Mouse (Mus musculus) olfactory bulb, adult 2 months (tissue): ENCODE measurements around the gene Nceh1. TPM values are rescaled to one million over a fixed set of nuclear protein-coding genes. Genes with fewer than 3 reads are reported as not detected.

Source experiments
- H3K27ac ChIP-seq: fragments of 200-500 bp; 2 replicates; pipeline ENCODE4 v1.5.1; 2012; ENCODE audit warnings: low read depth, low read length; ENCODE audit not compliant: insufficient read depth
- H3K4me1 ChIP-seq: fragments of 200-500 bp; 2 replicates; pipeline ENCODE4 v1.6.1; 2012; ENCODE audit warnings: low read length; ENCODE audit not compliant: control insufficient read depth, insufficient read depth
- H3K4me3 ChIP-seq: fragments of 200-500 bp; 2 replicates; pipeline ENCODE4 v1.5.1; 2012; ENCODE audit warnings: mild to moderate bottlenecking, low read depth, low read length, moderate library complexity; ENCODE audit not compliant: insufficient read depth
- CTCF ChIP-seq: fragments of 200-500 bp; IDR thresholded peaks from 2 replicates; pipeline ENCODE4 v1.5.1; 2012; ENCODE audit warnings: low read depth, mild to moderate bottlenecking, low read length, moderate library complexity; ENCODE audit not compliant: insufficient read depth
- POLR2A ChIP-seq: fragments of 200-500 bp; IDR thresholded peaks from 2 replicates; pipeline ENCODE4 v1.6.1; 2012; ENCODE audit warnings: mild to moderate bottlenecking, low read depth, low read length, moderate library complexity; ENCODE audit not compliant: insufficient read depth
- WGBS: fragments of 180-500 bp; shearing (Covaris S2); methylation state at CpG from one replicate; pipeline ENCODE4 v1.1.7; 2018; 5-methylcytosine and 5-hydroxymethylcytosine counted together
- polyA plus RNA-seq: library from polyadenylated mRNA; stranded (reverse); fragments of >200 nt; gene quantifications from 2 replicates; pipeline ENCODE4 v1.2.4, GENCODE M21; 2012; ENCODE audit warnings: low replicate concordance; ENCODE audit not compliant: missing spikeins, insufficient read depth, insufficient read length

Nceh1 gene
- polyA plus RNA-seq, 1 experiment, result not detected

DNA sequence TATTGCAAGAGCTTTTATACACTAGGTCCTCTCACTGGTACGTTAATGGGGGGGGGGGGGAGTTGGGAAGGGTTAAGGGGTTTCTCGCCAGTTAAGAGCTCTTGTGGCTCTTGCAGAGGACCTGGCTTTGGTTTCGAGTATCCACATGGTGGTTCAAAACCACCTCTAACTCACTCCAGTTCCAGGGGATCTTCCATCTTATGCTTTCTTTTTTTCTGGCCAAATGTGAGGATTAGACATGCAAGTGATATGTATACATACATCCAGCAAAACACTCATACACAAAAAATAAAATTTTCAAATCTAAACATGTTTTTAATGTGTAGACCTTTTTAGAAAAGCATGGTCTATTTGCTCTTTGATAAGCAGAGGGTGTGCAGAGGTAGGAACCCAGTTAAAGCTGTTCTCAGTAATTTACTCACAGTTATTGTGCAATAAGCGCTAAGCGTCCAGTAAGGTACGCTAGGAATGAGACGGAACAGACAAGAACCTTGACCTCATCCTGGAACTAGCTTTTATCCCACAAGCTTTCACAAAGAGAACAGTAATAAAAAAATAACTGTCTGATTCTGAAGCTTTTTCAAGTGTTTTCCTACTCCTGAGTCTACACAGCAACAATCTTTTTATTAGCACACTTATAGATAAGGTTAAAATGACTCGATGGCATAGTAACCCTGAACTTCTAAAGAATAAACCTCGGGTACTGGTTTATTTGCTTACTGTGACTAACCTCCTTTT is 26.7 kb upstream of the Nceh1 start:
- no peak overlapping the region for H3K4me3 ChIP-seq
- 75% methylated on average over 9 of the region's 9 CpGs for WGBS
- TF ChIP-seq POLR2A (no peak), CTCF (no peak)

DNA sequence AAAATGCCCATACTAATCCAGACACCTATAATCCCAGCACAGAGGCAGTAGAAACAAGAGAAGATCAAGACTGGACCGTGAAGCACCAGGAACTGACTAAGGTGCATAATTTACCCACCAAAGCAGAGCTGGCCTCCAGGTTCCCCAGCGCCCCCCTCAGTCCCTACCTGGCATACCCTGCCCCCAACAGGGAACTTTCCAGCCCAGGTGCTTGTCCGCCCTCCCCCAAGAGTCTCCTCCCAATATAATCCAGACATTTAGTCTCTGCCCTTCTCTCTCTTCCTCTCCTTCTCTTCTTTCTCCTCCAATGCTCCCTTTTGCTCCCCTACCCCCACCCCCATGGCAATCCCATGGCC is 26.2 kb upstream of the Nceh1 start:
- no peaks in the 10 kb centered on the region for H3K4me1 ChIP-seq
- no peak overlapping the region for H3K27ac ChIP-seq
- no peak overlapping the region for H3K4me3 ChIP-seq
- WGBS, result 75% methylated on average over 3 of the region's 3 CpGs
- TF ChIP-seq CTCF, result no peak
- TF ChIP-seq POLR2A, result no peak

More for the DNA sequence above, 26.7 kb upstream of the Nceh1 start:
- no peaks in the 10 kb centered on the region for H3K4me1 ChIP-seq
- no peak overlapping the region for H3K27ac ChIP-seq

DNA sequence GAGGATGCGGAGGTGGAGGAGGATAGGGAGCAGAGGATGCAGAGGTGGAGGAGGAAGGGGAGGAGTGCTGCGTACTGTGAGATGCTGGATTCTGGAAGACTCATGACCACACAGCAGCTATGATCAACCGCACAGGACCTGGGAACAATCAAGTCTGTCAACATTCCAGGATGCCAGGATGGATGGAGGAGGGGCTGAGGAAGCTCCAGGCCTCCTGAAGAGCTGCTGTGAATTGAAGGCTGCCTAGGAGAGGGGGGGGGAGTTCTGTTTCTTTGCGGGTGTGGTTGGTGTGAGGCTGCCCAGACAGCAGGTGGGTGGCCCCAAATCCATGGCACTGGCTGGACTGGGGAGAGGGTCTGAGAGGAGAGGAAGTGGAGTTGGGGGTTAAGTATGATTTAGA is 23.9 kb upstream of the Nceh1 start:
- no peaks in the 10 kb centered on the region for H3K4me1 ChIP-seq
- TF ChIP-seq CTCF (no peak), POLR2A (no peak)
- H3K27ac ChIP-seq, result no peak overlapping the region
- no peak overlapping the region for H3K4me3 ChIP-seq
- WGBS, result 58% methylated on average over 4 of the region's 4 CpGs

DNA sequence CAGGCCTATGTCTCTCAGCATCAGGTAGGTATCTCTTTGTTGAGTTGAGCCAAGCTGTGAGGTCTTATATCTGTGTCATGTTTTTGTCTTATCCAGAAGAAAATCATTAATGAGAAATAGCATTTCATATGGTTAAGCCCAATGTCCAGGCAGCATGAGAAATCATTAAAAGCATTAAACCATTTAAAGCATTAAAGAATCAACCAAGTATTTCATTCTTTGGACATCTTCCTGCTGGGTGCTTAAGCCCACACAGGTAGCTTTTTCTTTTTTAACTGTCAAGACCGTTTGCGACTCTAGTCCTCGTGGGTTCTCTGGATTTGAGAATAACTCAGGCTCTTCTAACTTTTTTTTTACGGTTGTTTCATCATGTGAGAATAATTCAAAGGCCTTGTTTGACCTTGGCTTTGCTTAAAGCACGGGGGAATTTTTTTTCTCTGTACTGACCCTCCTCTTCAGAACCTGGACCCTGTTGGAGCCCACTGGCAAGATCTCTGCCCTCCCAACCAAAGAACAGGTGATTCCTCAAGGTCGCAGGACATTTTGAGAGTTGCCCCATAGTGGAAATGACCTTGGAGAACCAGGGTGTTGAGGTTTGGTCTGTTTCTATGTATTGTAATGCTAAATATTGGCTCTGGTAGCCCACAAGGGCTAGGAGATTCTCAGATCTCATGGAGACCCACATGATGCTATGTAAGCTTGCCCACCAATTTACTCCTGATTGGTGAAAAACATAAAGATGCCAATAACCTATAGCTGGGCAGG is 20.9 kb upstream of the Nceh1 start:
- TF ChIP-seq POLR2A, result no peak
- no peak for TF ChIP-seq CTCF
- 89% methylated on average over 6 of the region's 6 CpGs for WGBS
- Histone ChIP-seq H3K4me1 (no peaks in the 10 kb centered on the region), H3K27ac (no peak overlapping the region), H3K4me3 (no peak overlapping the region)

DNA sequence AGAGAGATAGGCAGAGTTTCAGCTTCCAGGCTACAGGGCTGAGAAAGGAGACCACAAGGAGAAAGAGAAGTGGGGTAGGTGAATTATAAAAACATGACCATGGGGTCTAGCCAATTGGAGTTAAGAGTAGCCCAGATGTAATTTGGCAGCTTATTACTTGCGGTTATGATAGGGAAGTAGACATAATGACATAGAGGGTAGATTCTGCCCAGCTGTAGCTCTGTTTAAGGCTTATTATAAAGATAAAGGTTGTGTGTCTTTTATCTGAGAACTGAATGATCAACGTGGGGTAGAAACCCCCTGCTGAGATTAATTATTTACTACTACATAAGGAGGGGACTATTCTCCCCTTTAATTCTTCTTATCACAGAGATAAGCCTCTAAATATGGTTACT is 20.4 kb upstream of the Nceh1 start:
- no peak overlapping the region for H3K27ac ChIP-seq
- TF ChIP-seq CTCF (no peak), POLR2A (no peak)
- H3K4me1 ChIP-seq, result no peaks in the 10 kb centered on the region
- no peak overlapping the region for H3K4me3 ChIP-seq
- 56% methylated on average over 2 of the region's 2 CpGs for WGBS

DNA sequence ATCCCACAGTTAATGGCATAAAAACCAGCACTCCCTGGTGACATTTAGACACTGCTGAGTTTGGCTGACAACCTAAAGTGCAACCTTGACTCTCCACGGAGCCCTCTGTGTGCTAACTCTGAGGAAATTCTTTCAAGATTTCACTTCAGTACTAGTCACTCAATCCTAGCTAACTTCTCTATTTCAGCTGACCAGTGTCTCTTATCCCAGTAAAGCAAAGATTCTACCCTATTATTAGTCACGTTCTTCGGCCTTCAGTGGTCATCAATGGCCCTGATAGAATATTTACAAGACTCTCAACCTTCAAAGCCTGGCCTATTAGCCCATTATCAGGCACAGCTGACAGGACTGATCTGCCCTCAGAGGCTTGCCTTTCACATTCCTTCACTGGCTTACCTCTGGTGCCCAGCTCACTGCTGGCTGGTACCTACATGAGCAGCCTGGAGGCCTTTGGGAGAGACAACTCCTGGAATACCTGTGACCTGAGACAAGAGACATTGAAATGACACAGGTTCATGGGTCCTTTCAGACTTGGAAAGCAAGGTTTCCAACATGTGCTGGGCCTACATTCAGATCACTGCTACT is 17.2 kb upstream of the Nceh1 start:
- Histone ChIP-seq H3K4me3 (no peak overlapping the region), H3K4me1 (no peaks in the 10 kb centered on the region), H3K27ac (no peak overlapping the region)
- TF ChIP-seq POLR2A, result no peak
- TF ChIP-seq CTCF, result no peak
- WGBS, result 94% methylated on average over 3 of the region's 3 CpGs

DNA sequence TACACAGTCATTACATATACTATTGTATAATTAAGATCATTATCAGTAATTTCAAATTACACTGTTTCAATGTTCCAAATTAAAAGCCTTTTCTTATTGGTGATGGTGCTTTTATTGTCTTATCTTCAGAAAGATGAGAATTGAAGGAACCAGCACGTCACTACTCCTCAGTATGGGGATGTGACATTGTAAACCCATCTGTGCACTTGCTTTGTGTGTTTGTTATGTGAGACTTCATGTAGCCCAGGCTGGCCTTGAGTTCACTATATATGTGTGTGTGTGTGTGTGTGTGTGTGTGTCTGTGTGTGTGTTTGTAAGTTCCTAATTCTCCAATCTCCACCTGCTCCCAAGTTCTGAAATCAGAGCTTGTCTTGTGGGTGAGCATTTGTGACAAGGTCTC is 12.5 kb upstream of the Nceh1 start:
- Histone ChIP-seq H3K4me3 (no peak overlapping the region), H3K4me1 (no peaks in the 10 kb centered on the region), H3K27ac (no peak overlapping the region)
- WGBS, result 63% methylated on average over 1 of the region's 1 CpGs
- no peak for TF ChIP-seq POLR2A
- TF ChIP-seq CTCF, result no peak

DNA sequence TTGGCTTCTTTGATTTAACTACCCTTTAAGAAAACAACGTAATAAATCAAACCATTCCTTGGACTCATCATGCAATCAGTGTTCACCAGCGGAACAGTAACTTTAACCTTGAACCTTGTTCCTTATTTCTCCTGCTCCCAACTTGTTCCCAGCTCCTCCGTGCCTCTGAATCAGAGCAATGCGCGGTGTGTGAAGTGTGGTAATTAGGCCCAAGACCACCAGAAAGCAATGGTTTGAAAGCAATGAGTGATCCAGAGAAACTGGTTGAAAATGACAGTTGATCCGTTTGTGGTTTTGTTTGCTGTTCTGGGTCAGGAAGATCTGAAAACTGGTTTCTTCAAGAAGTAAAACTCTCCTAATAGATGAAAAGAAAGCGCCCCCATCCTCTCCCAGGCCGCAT is 3.1 kb upstream of the Nceh1 start:
- Histone ChIP-seq H3K27ac (no peak overlapping the region), H3K4me1 (peaks cover 2% of the 10 kb centered on the region; the same call in 1 of the 2 replicates), H3K4me3 (no peak overlapping the region)
- no peak for TF ChIP-seq POLR2A
- no peak for TF ChIP-seq CTCF
- WGBS, result 93% methylated on average over 8 of the region's 8 CpGs

DNA sequence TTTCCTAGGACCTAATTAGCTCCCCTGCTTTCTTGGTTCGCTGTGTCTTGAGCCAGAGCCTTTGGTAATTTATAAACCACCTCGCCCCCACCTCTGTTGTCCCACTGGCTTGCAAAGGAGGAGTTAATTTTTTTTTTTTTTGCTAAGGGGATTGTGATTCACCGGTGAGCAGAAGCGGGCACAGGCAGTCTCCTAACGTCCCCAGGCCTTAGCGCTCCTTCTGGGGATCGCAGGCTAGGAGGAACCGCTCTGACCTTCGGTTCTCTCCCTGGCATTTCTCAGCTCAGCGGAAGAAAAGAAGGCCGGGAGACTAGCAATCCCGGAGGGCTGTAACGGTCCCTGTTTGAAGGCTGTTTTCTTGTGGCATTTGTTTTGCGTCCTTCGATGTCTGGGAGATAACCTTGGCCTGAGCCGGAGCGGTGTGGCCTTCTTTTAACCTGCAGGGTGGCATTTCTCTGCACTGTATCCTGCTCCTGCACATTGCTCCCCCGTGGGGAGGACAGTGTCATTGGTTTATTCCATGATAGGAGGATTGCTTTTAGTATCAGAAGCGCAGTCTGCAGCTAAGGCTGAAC is 923 bp downstream of the Nceh1 start:
- peaks cover 2% of the 10 kb centered on the region for H3K4me1 ChIP-seq
- peak overlapping the region; percentile 85 for H3K27ac ChIP-seq
- 7% methylated on average over 19 of the region's 19 CpGs for WGBS
- no peak for TF ChIP-seq POLR2A
- peak; percentile 22; the same call in 1 of the 2 replicates for TF ChIP-seq CTCF
- H3K4me3 ChIP-seq, result peak overlapping the region; percentile 76
